Mouse (Mus musculus): ENCODE data around the gene Lrch4.
"Not testable (repeated sequence)": the region's sequence is repeated elsewhere in the genome, so short reads cannot be mapped to it uniquely, and the experiment has no call there.

Lrch4 gene

DNA sequence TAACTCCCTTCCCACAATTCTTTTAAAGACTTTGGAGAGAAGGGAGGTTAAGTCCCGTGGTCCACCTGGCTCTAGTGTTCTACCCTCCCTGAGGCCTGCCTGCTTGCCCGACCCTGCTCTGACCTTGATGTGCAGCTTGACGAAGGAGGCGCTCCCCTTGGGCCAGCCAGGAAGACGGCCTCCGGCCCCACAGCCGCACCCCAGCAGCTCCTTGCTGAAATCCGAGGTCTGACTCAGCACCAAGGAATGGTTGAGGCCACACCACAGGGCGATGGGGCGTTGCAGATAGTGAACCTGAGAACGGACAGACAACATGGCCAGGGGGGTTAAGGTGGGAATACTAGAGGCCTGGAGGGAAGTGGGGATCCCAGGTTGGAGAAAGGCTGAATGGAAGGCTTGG lies 15.4 kb upstream of the Lrch4 start, which contains the start of gene Pcolce:
Pcolce (minus strand) TSS at position 235 of the 400 bp plus-strand sequence.
- no peak for DNase-seq

DNA sequence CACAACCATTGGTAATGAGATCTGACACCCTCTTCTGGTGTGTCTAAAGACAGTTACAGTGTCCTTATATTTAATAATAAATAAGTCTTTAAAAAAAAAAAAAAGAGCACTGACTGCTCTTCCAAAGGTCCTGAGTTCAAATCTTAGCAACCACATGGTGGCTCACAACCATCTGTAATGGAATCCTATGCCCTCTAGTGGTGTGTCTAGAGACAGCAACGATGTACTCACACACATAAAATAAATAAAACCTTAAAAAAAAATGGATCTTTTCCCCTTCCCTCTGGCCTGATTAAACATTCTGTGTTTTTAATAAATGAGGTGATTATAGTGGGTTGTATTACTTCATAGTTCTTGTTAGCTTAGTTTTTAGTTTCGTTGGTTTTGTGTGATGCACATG lies 14.0 kb upstream of the Lrch4 start:
- not testable (repeated sequence) for DNase-seq

DNA sequence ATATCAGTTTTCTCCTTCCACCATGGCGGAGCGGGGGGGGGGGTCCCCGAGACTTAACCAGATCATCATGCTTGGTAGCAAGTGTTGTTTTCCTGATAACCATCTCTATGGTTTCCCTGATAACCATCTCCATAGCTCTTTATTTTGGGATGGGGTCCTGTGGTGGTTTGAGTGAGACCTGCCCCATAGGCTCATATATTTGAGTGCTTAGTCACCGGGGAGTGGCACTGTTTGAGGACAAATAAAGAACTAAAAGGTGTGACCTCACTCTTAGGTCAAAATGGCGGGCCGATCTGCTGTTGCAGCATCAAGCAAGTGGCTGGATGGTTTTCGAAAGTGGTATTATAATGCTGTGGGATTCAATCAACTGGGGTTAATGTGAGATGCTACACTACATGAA lies 13.6 kb upstream of the Lrch4 start:
- no peak for DNase-seq

DNA sequence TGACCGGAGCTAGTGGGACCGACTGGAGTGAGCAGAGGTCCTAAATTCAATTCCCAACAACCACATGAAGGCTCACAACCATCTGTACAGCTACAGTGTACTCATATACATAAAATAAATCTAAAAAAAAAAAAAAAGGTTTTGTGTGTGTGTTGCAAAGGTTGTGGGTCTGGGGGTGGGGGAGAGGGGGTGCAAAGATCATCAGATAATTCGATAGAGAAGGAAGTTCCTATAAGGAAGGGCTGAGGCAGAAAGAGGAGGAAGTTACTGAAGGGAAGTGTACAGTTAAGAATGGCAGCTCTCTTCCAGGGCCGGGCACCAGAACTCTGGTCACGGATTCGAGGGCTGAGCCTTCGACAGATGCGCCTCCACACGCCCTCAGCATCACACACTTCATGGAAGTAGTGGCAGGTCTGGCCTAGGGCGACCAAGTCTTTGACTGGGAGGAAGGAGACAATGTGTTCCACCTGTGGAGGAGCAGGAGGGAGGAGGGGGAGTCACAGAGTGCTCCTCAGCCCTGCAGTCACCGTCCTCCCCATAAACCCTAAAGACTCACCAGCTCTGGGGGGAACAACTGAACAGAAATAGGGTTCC lies 4.9 kb upstream of the Lrch4 start:
- no peak for DNase-seq

DNA sequence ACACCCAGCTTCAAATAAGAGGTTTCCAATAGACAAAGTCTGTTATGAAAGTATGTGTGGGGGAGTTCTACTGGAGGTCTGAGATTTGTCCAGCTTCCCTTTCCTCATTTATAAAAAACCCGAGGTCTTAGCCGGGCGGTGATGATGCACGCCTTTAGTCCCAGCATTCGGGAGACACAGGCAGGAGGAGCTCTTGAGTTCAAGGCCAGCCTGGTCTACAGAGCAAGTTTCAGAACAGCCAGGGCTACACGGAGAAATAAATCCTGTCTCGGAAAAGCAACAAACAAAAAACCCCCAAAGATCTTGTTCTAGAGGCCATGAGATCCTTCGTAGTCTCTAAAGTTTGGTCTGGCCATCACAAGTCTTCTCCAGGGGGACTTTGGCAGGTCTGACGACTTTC lies 930 bp upstream of the Lrch4 start:
- DNase-seq: peak; percentile 54

DNA sequence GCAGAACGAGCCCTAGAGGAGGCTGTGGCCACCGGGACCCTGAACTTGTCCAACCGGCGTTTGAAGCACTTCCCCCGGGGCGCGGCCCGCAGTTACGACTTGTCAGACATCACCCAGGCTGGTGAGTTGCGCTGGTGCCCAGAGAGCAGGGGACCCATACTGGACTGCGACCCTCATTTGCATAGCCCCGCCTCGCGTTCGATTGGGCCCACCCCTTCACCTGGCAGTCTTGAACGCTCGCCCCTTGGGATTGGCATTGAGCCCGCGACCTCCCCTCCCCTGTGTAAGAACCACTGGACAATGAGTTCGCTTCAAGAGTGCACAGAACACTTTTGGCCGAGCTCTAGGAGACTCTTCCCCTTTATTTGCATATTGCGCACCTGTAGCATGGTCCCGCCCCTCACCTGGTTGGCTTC lies 393 bp downstream of the Lrch4 start:
- peak; percentile 89 for DNase-seq

DNA sequence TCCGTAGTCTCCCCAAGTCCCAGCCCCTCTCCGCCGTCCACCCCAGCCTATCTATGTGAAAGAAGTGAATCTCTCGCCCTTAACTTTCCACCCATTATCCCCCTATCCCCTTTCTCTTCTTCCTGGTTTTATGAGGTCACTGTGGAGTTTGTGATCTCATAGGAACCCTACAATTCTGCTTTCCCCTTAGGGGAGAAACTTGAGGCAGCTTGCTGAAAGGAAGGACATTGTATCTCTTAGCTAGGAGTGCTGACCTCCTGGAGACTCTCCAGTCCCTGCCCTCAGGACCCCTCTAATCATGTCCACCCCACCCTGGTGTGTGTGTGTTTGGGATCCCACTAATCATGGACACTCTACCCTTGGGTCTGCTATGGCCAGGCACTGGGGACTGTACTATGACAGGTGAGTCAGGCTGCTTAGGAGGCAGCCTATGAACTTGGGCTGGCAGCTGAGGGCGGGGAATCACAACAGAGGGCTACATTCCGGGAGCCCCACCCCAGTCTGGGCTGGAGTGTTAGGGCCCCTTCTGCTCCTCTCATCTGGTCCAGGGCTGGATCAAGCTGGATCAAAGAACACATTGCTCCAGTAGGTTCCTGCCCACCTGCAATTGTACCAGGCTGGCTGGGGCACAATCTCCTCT lies 1.1 kb downstream of the Lrch4 start:
- DNase-seq: peak; percentile 82

DNA sequence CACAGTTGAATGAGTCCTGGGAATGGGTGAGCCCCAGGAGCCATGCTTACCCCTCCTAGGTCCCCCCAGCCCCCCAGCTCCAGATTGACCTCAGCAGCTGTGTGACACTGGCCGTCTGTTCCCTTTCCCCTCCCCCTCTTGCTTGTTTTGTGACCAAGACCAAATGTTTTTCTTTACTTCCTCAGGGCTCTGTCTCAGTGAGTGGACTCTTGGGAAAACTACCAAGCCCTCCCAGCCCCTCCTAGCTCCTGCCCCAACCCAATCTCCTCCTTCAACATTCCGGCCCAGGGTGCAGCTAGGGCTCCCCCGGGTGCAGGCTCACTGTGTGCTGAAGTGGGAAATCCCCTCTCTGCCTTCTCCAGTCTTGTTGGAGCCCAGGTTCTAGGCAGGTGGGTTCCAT lies 1.7 kb downstream of the Lrch4 start:
- peak; percentile 83 for DNase-seq

DNA sequence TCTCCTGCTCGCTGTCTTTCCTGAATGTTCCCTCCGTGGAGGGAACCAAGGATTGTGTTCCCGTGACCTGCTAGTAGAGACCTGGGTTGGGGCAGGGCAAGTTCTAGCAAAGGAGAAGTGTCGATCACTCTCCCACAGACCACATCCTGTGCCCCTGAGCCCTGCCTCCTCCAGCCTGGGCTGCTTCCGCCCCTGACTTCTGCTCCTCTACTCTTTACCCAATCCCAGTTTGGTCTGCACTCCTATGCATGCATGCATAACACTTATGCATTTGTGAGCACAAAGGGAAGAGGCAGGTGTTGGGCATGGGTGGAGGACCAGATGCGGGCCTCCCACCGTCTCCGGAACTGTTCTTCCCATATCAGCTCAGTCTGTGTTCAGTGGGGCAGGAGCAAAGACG lies 2.2 kb downstream of the Lrch4 start:
- DNase-seq: peak; percentile 43

DNA sequence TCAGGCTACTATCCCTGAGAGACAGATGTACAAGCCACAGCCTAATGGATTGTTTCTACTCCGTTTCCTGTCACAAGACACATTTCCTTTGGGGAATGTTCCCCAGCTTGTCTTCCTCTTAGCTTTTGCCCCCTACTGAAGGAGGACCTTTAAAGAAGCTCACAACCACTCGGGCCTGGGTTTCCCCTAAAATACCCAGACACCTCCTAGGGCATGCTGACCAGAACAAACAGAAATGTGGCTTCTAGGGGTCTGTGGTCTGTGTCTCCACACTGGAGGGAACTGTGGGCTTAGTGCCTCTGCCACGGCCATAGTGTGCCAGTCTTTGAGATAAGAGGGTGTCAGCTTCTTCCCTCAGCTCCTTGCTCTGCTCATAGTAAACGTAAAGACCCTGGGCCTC lies 2.7 kb downstream of the Lrch4 start:
- DNase-seq: no peak

DNA sequence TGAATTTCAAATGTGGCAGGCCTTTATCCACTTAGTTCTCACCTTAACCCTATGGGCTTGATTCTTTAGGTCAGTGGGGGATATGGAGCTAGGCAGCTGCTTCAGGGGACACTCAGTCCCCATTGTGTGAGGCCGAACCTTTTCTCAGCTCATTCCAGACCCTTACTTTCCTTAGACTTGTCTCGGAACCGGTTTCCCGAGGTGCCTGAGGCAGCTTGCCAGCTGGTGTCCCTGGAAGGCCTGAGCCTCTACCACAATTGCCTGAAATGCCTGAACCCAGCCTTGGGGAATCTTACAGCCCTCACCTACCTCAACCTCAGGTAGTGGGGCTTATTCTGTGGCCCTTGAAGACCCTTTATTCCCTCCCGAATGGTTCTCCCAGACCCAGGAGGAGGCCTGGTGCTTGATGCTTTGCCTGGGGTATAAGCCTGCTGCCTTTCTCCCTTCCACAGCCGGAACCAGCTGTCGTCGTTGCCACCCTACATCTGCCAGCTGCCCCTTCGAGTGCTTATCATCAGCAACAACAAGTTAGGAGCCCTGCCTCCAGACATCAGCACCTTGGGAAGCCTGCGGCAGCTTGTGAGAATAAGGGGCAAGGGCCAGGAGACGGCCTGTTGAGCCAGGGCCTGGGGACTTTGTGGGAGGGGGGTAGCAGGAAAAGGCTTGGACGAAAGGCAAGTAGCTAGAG lies 4.6 kb downstream of the Lrch4 start:
- no peak for DNase-seq

DNA sequence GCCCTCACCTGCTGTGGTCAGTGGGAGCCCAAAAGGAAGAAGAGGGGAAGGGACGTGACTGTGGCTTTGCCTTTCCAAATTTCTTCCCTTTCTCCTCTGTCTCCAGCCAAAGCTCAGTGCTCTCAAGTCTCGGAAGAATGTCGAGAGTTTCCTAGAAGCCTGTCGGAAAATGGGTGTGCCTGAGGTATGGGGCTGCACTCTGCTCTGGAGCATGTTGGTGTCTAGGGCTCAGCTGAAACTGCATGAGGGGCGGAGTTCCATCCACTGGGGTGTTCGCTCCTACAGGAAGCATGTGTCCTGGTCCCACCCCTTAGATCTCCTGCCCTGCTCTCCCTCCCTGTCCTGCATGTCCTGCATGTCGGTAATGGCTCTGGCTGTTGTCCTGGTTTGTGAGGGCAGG lies 10.6 kb downstream of the Lrch4 start:
- DNase-seq: no peak

DNA sequence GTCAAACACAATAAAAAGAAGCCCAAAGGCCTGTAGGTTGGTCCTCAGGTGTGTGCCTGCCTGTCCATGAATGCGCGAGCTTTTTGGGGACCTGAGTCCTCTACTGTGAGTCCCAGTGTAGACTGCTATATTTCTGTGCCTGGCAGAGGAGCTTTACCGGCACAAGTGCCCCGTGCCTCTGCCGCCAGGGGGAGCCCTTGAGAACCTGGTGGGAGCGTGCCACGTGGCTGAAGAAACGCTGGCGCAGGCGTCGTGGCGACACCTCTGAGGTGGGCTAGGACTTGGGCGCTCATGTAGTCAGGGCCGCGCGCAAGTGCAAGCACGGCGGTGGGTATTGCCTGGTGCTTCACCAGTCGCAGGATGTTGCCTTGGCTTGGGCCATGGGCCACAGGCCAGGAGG lies 12.1 kb downstream of the Lrch4 start, which contains the start of gene Sap25:
Sap25 (plus strand) TSS at position 281 of the 400 bp plus-strand sequence.
- DNase-seq: no peak

DNA sequence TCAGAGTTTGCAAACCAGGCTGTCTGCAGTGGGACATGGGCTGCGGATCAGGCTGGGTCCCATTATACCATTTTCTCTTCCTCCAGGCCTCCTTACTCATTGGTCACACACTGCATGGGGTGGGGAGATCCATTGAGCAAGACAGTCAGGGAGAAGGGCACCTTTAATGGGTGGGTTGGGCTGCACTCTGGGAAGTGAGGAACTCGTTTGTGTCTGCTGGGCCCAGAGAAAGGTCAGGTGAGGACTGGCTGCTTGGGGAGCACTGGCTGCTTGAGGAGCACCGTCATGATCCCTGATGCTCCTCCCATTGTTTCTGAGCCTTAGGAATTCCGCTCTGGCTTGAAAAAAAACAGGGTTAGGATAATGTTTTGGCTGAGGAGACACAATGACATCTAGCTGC lies 14.0 kb downstream of the Lrch4 start:
- DNase-seq: no peak

DNA sequence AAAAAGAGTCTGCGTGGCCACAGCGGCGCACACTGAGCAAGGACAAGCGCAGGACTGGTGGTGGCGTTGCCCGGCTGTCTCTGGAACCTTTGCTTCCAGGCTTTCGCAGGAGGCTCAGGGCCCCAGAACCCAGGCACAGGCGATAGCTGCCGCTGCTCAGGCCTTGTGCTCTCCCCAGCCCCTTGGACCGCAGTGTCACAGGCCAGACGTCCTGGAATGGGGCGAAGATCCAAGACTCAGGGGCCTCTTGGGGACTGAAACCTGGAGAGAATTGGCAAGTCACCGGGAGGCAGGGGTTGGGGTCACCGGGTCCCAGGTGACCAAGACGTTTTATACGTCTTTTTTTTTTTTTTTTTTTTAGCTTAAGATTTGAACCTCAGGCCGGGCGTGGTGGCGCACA lies 15.6 kb downstream of the Lrch4 start:
- DNase-seq: no peak

DNA sequence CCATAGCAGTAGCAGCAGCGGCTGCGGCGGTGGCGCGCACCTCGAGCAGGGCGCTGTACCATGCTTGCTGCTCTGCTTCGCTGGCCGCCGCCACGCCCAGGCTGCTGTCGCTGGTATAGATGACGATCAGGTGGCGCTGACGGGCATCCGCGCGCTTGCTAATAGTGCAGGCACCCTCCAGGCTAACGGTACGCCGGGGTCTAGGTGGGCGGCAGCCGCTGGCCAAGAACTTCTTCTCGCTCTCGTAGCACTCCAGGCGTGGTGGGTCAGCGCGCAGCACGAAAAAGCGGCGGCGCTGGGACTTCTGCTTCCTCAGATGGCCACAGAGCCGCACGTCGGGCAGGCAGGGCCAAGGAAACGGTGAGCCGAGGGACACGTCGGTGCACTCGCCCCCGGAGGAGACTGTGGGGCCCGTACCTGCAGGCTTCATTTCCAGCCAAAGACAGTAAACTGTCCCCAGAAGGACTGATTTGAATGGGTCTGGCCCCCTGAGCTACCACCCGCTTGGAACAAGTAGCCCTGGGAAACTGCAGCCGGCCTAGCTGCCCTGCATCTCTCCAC lies 16.2 kb downstream of the Lrch4 start:
- DNase-seq: peak; percentile 40

DNA sequence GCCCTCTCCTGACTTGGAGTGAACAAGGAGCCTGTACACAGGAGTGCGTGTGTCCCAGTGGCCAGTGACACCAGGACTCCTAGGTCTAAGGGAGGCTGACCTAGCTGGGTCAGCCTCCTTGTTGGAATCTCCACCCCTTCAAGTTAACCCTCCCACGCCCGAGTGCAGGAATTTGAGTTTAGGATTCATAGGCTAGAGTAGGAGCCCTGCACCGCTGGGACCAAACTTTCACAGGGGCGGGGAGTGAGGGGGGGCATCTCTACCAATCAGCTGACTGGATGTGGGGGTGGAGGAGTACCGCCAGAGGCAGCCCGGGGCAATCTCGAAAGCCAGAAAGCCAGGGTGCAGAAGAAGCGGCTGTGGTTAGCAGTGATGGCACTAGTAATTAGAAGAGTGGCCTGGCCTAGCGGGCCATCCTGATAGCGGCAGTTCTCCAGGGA lies 16.8 kb downstream of the Lrch4 start, which contains the start of gene Irs3:
Irs3 (minus strand) TSS at position 63 of the 440 bp plus-strand sequence.
- peak; percentile 44 for DNase-seq

DNA sequence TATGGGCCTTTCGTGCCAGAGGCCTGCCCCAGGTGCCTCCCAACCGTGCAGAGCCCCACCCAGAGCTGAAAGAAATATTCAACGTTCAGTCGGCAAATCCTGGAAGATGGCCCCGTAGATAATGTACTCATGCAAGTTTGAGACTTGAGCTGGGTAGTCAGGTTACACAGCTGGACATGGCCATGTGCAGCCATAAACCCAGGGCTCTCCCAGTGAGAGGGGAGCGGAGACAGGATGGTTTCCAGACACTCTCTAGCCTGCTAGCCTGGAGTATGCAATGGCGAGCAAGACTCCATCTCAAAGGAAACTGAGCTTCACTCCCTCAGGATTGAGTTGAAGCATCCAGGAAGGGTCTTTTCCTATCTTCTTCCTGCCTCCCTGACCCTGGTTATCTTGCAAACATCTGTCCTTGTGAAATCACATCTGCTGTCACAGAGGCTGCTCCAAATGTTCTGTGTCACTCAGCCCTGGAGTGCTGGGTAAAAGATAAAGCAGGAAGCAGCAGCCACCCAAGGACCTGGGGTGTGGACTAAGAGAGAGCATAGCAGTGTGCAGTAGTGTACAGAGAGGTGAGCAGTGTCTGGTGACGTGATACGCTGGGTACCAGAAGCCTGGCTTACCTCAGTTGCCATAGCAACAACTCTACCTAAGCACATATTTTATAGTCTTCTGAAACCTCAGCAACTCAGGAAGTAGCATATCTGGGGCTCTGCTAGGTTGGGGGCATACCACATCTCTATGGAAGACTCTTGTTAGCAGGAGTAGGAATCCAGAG lies 19.1 kb downstream of the Lrch4 start:
- DNase-seq: no peak

DNA sequence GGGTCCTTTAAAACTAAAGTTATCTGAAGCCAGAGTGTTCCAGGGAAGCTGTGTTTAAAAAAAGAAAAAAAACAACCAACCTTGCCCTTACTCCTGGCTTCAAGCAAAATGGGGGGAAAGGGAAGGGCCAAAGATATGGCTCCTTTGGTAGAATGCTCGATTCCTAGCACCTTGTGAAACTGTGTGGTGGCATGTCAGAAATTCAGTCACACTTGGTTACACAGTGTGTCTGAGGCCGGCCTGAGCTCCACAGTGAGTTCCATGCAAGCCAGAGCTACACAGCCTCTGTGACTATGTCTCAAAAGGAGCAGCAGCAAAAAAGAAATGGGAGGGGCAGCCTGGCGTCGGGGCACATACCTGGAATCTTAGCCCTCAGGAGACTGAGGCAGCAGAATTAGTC lies 20.3 kb downstream of the Lrch4 start:
- DNase-seq: no peak

DNA sequence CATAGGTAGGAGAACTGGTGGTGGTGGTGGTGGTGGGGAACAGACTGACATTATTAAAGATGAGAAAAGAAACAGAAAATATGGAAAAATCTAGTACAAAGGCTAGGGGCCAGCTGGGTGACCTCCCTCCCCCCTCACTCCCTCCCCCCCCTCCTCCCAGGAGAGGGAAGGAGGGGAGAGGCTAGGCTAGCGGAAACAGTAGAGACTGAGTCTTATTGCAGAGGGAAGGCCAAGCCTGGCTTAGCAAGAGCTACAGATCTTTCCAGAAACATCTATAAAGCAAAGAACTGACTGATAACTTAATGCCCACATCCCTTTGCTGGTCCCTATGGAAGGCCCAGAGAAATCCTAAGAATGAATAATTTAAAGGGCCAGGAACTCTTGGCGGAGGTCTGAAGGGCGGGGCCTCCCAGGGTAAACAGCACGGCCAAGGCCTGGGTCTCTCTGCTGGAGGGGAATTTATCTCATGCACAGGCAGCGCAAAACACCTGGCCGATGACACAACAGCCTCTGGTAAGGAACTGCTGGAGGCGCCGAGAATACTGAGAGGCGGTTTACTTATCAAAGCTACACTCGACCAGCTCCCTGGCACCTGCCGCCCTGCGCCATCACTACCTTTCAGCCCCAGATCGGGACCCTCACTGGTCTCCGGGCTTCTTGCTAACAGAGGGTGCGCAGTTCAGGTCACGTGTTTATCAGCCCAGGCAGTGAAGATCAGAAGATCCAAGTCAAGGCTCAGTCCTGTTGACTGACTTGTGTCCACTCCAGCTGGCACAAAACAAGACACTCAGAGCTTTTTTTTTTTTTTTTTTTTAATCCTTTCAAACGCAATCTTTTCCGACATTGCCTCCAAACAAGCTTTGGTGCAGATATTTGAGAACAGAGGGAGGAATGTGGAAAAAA lies 21.0 kb downstream of the Lrch4 start:
- DNase-seq: no peak

DNA sequence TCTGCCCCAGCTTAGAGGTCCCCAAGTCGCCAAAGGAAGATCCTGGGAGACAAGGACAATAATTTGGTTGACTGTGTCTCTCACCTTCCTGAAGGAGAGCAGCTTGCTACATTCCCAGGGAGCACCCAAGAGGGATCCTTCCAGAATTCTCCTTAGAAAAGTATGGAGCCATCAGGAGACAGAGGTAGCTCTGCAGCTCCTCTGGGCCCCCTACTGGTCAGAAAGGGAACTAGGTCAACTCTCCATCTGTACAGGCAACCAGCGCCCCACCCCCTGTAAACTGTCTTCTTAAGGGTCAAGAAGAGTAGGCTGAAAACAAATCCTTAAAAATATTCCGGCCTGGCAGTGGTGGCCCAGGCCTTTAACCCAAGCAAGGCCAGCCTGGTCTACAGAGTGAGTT lies 23.6 kb downstream of the Lrch4 start:
- DNase-seq: peak; percentile 84

DNA sequence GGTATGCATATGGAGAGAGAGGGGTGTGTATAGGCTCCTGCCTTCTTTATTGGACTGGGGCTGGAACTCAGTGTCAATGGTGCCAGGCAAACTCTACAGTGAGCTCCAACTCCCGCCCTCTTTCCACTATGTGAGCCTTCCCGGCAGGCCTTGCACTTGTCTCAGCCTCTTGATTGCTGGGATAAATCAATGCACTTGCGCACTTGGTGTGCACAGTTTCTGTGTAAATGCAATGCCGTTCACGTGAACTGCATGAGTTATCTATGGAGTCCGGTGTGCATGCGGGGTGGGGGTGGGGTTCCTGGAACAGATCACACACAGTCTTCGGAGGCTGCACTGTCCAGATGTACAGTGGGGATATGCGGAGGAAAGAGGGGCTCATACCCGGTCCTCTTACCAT lies 24.4 kb downstream of the Lrch4 start:
- DNase-seq: no peak

All from kidney, postnatal 14 days (tissue).